Mouse (Mus musculus) gonadal fat pad, adult 2 months (tissue): ENCODE measurements around the gene Tfr2. TPM values are rescaled to one million over a fixed set of nuclear protein-coding genes. Genes with fewer than 3 reads are reported as not detected.
A peak's percentile ranks its signal among the peaks of the same experiment; 100 is the strongest.

Experiments
- DNase-seq: peaks from one replicate; pipeline ENCODE4 v3.0.0-alpha.2; 2012; ENCODE audit warnings: low read depth
- polyA plus RNA-seq: library from polyadenylated mRNA; depleted of rRNA; stranded (reverse); fragments of >200 nt; gene quantifications from 2 replicates; pipeline ENCODE4 v1.2.3, GENCODE M21; 2012; rRNA removed

Gene Tfr2
- polyA plus RNA-seq, 1 experiment, result 1.3 TPM

DNA sequence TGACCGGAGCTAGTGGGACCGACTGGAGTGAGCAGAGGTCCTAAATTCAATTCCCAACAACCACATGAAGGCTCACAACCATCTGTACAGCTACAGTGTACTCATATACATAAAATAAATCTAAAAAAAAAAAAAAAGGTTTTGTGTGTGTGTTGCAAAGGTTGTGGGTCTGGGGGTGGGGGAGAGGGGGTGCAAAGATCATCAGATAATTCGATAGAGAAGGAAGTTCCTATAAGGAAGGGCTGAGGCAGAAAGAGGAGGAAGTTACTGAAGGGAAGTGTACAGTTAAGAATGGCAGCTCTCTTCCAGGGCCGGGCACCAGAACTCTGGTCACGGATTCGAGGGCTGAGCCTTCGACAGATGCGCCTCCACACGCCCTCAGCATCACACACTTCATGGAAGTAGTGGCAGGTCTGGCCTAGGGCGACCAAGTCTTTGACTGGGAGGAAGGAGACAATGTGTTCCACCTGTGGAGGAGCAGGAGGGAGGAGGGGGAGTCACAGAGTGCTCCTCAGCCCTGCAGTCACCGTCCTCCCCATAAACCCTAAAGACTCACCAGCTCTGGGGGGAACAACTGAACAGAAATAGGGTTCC lies 54.4 kb downstream of the Tfr2 start:
- DNase-seq, result no peak

DNA sequence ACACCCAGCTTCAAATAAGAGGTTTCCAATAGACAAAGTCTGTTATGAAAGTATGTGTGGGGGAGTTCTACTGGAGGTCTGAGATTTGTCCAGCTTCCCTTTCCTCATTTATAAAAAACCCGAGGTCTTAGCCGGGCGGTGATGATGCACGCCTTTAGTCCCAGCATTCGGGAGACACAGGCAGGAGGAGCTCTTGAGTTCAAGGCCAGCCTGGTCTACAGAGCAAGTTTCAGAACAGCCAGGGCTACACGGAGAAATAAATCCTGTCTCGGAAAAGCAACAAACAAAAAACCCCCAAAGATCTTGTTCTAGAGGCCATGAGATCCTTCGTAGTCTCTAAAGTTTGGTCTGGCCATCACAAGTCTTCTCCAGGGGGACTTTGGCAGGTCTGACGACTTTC lies 58.4 kb downstream of the Tfr2 start:
- no peak for DNase-seq

DNA sequence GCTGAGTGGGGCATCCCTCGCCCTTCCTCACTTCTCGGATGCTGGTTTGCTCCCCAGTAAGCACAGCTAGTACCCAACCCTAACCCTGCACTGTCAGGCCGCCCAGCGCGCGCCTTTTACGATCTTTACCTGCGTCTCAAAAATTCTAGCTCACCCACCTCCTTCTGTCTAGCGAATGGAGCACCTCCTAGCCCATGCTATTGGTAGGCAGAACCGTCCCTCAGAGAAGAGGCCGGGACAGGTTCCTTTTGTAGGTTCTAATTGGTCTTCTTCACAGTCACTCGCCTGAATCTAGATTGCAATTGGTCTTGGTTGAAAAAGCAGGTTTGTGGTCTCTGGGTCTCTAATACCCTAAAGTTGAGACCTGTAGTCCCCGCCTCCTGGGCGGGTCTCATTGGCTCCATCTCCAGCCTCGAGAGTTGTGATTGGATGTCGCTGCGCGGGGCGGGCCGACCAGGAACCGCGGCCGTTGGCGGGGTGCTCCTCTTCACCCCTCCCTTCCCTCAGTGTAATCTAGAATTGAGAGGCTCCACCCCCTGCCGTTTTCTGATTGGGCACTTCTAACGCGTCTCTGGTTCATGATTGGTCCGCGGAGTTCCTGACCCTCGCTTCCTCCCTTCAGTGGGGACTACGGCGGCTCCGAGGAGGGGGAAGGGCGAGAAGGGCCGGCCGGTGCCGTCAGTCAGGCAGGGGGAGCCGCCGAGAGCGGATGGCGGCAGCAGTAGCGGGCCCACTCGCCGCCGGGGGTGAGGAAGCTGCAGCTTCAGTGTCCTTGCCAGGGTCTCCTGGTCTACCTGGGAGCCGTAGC lies 59.1 kb downstream of the Tfr2 start, which contains the start of the genes Fbxo24, Lrch4 and Gm20605:
TSS of gene Fbxo24 (minus strand) at position 505 of the 808 bp plus-strand sequence.
TSS of gene Lrch4 (plus strand) at position 624 of the 808 bp plus-strand sequence.
TSS of gene Gm20605 (plus strand) at position 678 of the 808 bp plus-strand sequence.
- DNase-seq, result peak; percentile 100

DNA sequence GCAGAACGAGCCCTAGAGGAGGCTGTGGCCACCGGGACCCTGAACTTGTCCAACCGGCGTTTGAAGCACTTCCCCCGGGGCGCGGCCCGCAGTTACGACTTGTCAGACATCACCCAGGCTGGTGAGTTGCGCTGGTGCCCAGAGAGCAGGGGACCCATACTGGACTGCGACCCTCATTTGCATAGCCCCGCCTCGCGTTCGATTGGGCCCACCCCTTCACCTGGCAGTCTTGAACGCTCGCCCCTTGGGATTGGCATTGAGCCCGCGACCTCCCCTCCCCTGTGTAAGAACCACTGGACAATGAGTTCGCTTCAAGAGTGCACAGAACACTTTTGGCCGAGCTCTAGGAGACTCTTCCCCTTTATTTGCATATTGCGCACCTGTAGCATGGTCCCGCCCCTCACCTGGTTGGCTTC lies 59.7 kb downstream of the Tfr2 start:
- no peak for DNase-seq

DNA sequence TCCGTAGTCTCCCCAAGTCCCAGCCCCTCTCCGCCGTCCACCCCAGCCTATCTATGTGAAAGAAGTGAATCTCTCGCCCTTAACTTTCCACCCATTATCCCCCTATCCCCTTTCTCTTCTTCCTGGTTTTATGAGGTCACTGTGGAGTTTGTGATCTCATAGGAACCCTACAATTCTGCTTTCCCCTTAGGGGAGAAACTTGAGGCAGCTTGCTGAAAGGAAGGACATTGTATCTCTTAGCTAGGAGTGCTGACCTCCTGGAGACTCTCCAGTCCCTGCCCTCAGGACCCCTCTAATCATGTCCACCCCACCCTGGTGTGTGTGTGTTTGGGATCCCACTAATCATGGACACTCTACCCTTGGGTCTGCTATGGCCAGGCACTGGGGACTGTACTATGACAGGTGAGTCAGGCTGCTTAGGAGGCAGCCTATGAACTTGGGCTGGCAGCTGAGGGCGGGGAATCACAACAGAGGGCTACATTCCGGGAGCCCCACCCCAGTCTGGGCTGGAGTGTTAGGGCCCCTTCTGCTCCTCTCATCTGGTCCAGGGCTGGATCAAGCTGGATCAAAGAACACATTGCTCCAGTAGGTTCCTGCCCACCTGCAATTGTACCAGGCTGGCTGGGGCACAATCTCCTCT lies 60.4 kb downstream of the Tfr2 start:
- no peak for DNase-seq

DNA sequence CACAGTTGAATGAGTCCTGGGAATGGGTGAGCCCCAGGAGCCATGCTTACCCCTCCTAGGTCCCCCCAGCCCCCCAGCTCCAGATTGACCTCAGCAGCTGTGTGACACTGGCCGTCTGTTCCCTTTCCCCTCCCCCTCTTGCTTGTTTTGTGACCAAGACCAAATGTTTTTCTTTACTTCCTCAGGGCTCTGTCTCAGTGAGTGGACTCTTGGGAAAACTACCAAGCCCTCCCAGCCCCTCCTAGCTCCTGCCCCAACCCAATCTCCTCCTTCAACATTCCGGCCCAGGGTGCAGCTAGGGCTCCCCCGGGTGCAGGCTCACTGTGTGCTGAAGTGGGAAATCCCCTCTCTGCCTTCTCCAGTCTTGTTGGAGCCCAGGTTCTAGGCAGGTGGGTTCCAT lies 61.0 kb downstream of the Tfr2 start:
- no peak for DNase-seq

DNA sequence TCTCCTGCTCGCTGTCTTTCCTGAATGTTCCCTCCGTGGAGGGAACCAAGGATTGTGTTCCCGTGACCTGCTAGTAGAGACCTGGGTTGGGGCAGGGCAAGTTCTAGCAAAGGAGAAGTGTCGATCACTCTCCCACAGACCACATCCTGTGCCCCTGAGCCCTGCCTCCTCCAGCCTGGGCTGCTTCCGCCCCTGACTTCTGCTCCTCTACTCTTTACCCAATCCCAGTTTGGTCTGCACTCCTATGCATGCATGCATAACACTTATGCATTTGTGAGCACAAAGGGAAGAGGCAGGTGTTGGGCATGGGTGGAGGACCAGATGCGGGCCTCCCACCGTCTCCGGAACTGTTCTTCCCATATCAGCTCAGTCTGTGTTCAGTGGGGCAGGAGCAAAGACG lies 61.5 kb downstream of the Tfr2 start:
- no peak for DNase-seq

DNA sequence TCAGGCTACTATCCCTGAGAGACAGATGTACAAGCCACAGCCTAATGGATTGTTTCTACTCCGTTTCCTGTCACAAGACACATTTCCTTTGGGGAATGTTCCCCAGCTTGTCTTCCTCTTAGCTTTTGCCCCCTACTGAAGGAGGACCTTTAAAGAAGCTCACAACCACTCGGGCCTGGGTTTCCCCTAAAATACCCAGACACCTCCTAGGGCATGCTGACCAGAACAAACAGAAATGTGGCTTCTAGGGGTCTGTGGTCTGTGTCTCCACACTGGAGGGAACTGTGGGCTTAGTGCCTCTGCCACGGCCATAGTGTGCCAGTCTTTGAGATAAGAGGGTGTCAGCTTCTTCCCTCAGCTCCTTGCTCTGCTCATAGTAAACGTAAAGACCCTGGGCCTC lies 62.0 kb downstream of the Tfr2 start:
- DNase-seq, result no peak

DNA sequence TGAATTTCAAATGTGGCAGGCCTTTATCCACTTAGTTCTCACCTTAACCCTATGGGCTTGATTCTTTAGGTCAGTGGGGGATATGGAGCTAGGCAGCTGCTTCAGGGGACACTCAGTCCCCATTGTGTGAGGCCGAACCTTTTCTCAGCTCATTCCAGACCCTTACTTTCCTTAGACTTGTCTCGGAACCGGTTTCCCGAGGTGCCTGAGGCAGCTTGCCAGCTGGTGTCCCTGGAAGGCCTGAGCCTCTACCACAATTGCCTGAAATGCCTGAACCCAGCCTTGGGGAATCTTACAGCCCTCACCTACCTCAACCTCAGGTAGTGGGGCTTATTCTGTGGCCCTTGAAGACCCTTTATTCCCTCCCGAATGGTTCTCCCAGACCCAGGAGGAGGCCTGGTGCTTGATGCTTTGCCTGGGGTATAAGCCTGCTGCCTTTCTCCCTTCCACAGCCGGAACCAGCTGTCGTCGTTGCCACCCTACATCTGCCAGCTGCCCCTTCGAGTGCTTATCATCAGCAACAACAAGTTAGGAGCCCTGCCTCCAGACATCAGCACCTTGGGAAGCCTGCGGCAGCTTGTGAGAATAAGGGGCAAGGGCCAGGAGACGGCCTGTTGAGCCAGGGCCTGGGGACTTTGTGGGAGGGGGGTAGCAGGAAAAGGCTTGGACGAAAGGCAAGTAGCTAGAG lies 63.9 kb downstream of the Tfr2 start:
- no peak for DNase-seq

Other genes with a start within 250 kb of the Tfr2 start
- 20.5 and 21.6 TPM in 2 replicates for gene Slc12a9, start 236.2 kb upstream of the Tfr2 start, polyA plus RNA-seq
- gene Ephb4, start 219.7 kb upstream of the Tfr2 start, polyA plus RNA-seq, result 30.7 and 30.8 TPM in 2 replicates
- gene Zan, start 92.8 kb upstream of the Tfr2 start, polyA plus RNA-seq, result 0.20 TPM in 2 replicates
- 40.5 and 48.9 TPM in 2 replicates for gene Pop7, start 67.3 kb upstream of the Tfr2 start, polyA plus RNA-seq
- 21.5 and 26.9 TPM in 2 replicates for gene Gigyf1, start 51.3 kb upstream of the Tfr2 start, polyA plus RNA-seq
- not detected in 2 replicates for gene Epo, start 36.6 kb upstream of the Tfr2 start, polyA plus RNA-seq
- 740 and 760 TPM in 2 replicates for gene Gnb2, start 36.3 kb upstream of the Tfr2 start, polyA plus RNA-seq
- 0.35 TPM in 1 of 2 replicates, not detected in the other for gene Actl6b, start 16.3 kb upstream of the Tfr2 start, polyA plus RNA-seq
- gene Mospd3, start 31.2 kb downstream of the Tfr2 start, polyA plus RNA-seq, result 55.1 and 72.1 TPM in 2 replicates
- gene Pcolce, start 43.9 kb downstream of the Tfr2 start, polyA plus RNA-seq, result 97.0 and 119 TPM in 2 replicates
- gene Fbxo24, start 59.2 kb downstream of the Tfr2 start, polyA plus RNA-seq, result 0.63 and 1.1 TPM in 2 replicates
- gene Lrch4, start 59.3 kb downstream of the Tfr2 start, polyA plus RNA-seq, result 39.7 and 53.8 TPM in 2 replicates
- gene Gm20605, start 59.3 kb downstream of the Tfr2 start, polyA plus RNA-seq, result 21.1 and 26.1 TPM in 2 replicates
- 55.8 and 60.8 TPM in 2 replicates for gene Sap25, start 71.5 kb downstream of the Tfr2 start, polyA plus RNA-seq
- 19.8 and 25.6 TPM in 2 replicates for gene Irs3, start 75.9 kb downstream of the Tfr2 start, polyA plus RNA-seq
- gene Agfg2, start 114.9 kb downstream of the Tfr2 start, polyA plus RNA-seq, result 42.2 and 46.9 TPM in 2 replicates
- gene Nyap1, start 171.8 kb downstream of the Tfr2 start, polyA plus RNA-seq, result 3.9 and 4.1 TPM in 2 replicates
- 138 and 226 TPM in 2 replicates for gene Tsc22d4, start 175.9 kb downstream of the Tfr2 start, polyA plus RNA-seq
- gene Ppp1r35, start 209.0 kb downstream of the Tfr2 start, polyA plus RNA-seq, result 18.9 and 20.8 TPM in 2 replicates
- 41.5 and 45.5 TPM in 2 replicates for gene Mepce, start 217.8 kb downstream of the Tfr2 start, polyA plus RNA-seq
- gene Zcwpw1, start 218.0 kb downstream of the Tfr2 start, polyA plus RNA-seq, result 2.0 and 3.1 TPM in 2 replicates